Mouse (Mus musculus): ENCODE data around the gene Nap1l4.
"Not testable (repeated sequence)": the region's sequence is repeated elsewhere in the genome, so short reads cannot be mapped to it uniquely, and the experiment has no call there.

Gene Nap1l4

DNA sequence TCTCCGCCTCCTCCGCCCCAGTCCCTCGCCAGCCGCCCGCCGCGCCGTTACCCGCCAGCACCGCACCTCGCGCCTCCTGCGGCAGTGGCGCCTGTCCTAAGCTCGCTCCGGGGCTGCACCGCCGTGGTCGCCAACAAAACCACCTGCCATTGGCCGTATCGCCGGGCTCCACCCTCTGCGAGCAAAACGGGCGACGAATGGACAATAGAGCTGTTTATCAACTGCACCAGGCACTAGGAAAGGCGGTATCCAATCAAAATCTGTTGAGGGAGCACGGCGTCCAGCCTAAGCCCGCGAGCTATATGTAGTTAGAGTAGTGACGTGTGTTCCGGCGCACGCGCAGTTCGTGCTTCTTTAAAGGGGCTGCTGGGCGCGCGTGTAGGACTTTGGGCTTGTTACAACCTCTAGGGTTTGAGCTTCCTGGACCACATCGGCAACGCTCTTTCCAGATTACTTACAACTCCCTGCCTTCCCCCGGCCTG, at the start of gene Nap1l4:
TSS of gene Nap1l4 (minus strand) at position 131 of the 482 bp plus-strand sequence.
- DNase-seq: peak; percentile 98 to 99

DNA sequence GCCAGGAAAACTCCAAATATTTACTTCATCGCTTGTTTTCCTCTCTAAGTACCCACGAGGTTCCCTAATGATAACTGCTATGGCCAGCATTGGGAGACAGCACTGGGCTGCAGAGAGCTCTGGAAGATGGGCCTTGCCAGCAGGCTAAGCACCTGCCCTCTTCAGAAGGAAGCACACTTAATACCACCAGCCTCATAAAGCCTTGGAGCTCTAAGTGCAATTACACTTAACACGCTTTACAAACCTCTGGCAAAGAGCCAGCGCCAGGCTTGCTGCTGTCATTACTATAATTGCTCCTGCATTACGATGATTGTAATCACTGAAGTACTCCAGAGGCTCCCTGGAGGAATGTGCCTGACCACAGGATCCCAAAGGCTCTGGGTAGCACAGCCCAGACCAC, 46.0 kb upstream of the Nap1l4 start:
- DNase-seq: no peak

DNA sequence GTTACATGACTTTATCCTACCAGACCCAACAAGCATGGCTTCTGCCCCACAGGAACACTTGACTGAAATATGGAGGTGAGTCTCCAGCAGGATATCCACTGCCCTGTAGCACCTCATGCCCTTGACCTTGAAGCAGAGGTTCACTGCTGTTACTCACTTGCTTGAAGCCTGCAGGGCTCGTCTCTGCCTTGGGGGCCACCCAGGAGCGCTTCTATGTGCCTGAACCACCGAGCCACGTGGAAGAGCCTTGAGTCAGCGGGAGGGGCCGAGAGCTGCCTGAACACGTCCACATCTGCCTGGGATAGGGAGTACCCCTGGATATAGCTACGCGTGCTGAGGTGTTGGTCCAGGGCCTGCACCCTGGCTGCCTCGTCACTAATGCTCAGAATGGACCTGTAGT, 43.3 kb upstream of the Nap1l4 start:
- DNase-seq: no peak

DNA sequence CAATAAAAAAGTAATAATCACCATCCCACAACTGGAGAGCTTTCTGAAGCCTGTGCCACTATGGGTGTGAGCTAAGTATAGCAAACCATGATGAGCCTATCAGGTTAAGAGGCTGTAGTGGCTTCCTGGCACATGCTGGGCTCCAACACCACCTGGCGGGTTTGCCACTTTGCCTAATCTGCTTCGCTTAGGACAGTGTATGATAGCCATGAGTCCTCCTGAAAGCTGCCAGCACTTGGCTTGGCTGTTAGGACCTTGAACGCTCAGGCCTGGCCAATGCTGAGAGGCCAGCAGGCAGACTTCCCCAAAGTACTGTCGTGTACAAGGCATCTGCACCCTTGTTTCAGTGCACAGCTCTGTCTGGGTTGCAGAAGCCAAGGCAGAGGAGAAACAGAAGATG, 39.1 kb upstream of the Nap1l4 start:
- DNase-seq: no peak

DNA sequence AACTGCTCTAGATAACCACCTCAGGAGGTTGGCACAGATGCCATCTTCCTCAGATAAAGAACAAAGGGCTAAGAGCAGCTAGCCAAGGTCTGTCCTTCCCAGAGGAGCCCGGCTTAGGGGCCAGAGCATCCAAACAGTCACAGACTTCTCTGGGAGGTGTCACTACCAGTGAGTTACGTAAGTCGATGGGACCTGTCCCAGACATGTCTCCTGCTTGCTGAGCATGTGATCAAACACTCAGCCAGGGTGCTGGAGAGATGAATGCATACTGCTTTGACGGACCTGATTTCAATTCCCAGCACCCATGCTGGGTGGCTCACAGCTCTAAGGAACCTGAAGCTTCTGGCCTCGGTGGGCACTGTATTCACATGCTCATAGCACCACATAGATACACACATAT, 38.7 kb upstream of the Nap1l4 start:
- no peak for DNase-seq

DNA sequence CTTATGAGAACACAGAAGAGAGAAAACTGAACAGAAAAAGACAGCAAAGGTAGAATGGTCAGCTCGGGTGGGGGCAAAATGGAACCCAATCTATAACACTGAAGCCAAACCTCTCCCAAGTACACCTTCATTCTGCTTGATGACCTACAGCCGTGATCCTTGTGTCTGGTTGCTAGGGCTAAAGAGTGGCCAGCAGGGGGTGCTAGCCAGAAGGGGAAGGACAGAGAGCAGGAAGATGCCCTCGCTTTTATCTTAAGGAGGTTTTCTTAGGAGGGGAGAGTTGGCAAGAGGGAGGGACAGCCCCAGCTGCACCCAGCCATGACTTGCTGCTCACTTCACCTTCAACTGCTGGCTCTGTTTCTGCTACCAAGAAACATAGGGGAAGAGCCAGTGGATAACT, 35.0 kb upstream of the Nap1l4 start:
- DNase-seq: peak; percentile 56 to 63

DNA sequence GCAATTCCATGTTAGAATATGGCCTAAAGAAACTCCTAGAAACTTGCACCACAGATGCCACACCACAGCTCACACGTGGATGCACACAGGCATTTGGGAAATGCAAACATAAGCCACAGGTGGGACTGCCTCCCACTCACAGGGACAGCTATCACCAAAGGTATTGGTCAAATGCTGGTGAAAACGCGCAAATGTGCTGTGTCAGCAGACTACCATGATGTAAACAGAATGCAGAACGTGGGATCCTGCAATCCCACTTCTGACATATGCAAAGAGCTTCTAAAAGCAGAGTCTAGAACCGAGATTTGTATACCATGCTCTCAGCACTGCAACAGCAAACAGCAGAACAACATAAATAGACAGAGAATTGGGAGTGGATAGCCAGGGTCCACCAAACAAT, 34.1 kb upstream of the Nap1l4 start:
- DNase-seq: no peak

DNA sequence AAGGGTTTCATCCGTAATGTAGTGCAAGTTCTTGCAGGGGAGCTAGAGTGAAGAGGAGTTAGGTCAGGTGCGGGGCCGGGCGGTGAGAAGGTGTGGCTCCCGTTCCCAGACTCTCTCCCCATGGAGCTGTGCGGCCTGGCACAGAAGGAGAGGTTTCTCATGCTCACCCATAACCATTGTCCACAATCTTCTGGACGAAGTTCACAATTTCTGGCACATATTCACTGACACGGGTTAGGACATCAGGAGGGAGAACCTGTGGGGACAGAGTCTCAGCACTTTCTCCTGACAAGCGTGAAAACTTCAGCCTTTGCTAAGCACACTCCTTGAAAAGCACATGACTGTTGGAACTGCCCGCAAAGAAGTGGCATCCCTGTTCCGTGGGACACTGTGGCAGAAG, 26.8 kb upstream of the Nap1l4 start:
- DNase-seq: no peak

DNA sequence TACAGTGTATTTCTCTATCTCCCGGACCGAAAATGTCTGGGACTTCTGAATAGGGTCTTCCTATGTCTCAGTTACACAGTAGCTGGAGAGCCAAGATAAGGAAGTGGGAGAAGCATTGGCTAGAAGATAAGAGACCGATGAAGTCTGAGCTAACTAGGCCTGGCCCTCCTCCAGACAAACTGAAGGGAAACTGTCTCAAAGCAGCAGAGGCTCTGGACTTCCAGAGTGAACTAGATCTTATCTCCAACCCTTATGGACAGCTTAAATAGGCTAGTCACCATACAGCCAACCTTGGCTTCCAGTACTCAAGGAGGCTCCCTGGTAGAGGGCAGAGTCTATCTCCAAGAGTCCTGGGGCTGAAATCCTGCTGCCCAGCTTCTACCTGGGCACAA, 16.7 kb upstream of the Nap1l4 start:
- no peak for DNase-seq

DNA sequence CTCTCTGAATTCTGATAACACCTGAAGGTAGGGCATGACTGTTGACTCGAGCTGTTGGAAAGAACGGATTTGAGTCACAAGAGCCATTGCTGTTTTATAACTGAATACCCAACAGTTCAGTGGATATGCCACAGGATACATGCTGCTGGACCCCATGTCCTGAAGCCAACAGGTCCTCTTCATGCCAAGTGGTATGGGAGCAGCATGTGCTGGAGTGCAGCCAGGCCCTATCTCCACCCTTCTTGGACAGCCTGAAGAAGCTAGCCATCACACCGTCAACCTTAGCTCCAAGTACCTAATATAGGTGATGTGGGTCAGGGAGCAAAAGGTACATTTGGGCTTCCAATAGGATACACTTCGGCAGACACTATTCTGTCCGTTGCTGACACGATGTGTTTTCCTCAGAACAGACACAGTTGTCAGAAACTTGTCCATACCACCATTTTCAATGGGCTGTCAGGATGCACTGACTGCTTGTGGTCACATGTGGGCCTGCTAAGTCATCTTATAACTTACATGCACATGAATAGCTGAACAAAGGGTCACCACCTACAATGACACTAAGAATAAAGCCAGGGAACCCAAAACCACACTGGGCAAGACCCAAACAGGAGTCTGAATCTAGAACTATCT, 16.2 kb upstream of the Nap1l4 start:
- DNase-seq: no peak

DNA sequence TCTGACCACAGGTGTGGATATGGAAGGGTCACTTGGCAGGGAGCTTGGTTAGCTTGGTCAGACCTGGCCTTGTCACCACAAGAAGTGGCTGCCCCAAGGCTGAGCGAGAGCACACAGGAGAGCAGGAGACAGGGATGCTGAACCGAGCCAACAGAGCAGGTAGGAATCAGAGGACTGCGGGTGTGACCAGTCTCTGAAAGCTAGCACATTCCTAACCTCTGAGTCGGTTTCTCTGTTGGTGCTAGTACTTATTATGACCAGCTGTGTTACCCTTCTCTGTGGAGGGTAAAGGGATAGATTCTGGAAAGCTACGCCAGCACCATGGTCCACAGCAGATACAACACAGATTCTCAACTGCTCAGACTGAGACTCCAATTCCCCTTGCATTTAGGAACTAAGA, 14.9 kb upstream of the Nap1l4 start:
- DNase-seq: no peak

DNA sequence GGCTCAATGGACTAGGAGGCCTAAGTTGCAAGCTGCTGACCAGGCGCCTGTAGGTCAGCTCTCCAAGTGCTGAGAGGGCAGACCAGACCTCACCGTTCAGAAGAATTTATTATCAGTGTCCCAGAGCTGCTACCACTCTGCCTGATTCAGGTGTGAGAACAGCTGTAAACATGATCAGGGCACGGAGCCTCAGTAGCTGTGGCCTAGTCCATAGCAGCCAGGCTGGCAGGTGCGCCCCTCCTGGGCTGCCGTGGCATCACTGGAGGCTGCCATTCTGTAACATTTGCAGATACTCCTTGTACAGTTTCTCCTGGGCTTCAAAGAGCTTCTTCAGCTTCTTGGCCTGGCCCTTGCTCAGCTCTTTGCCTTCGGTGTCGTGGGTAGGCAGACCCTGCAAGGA, 8.7 kb upstream of the Nap1l4 start:
- DNase-seq: no peak

DNA sequence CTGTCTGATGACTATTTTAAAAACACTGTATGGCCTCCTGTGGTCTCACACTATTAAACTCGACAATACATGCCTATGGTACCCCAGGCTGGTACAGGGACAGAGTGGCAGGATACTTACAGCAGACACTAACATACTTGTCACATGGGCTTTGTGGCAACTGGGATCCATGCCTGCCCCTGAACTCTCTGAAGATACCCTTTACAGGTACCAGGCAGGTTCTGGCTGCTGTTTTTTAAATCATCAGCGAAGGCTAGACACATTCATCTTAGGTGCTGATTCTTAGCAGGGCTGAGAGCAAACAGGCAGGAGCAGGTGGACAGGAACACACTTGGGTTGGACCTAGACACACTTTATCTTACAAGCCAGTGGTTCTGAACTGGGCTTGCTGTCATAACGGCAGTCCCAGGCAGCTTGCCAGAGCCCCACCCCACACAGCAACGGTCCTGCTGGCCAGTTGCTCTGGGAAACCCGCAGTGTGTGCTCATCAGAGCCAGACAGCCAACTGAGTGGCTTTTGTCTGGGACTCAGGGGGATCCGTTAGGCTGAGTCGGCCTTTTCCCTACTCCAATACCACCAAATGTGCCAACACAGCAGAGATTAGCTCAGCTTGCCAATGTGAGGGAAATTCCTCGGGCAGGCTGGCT, 8.2 kb upstream of the Nap1l4 start:
- DNase-seq: peak; percentile 27 to 40

DNA sequence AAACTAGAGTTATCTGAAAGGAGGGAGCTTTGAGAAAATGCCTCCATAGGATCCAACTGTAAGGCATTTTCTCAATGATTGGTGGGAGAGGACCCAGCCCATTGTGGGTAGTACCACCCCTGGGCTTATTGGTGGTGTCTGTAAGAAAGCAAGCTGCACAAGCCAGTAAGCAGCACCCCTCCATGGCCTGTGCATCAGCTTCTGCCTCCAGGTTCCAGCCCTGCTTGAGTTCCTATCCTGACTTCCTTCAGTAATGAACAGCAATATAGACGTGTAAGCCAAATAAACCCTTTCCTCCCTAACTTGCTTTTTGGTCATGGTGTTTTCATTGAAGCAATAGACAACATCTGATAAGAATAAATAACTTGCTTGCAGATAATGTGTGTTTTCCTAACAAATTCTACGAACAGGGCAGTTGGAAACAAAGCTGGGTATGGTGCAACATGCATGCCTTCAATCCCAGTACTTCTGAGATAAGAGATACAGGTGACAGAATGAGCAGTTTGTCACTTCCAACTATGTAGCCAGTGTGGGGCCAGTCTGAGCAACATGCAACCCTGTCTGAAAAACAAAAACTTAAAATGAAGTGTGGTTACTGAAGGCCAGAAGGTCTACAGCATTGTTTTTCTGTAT, 798 bp upstream of the Nap1l4 start:
- DNase-seq: no peak

DNA sequence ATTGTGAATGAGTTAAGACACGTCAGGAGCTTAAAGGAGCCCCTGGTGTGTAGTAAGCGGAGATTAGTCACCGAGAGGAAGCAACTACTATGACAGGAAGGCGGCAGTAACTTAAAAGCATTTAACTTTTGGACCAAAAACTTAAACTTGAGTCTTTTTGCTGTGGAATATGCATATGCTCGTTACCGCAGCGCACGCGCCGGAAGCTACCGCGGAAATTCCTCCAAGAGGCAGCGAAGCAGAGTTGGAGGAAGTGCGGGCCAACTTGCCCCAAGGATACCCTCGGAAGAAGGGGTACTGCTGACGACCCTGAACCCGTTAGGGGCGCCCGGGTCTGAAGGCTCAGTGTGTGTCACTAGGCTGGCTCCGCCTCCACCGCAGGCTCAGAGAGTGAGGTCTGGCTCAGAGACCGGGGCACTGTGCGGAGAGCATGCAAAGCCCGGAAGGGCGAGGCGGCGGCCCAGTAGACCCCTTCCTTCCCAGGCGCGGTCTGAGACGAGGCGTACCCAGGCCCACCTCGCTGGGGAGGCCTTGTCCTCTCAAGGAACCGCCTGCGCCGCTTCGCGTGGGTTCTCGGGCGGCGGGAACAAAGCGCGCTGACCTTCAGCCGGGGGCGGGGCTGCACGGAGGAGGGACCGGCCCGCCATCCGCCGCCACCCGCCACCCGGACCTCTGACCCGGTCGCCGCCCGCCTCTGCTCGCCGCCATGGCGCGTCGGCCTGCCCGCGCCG, 510 bp downstream of the Nap1l4 start:
- no peak for DNase-seq

DNA sequence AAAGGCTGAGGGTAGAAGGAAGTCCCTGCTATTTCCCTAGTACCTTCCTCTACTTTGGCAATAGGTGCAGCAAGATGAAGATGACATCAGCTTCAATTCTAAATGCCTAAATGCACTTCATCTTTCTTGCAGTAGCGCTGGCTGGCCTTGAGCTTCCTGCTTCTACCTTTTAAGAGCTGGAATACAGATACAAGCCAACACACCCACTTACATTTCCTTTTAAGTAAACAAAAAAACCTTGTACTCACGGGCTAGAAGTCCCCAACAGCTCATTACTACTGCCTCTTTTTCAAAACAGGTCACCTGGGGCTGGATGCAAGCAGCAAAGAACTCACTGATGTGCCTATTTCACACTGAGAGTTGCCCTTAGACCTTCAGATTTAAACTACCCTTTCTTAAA, 2.4 kb downstream of the Nap1l4 start:
- DNase-seq: no peak

DNA sequence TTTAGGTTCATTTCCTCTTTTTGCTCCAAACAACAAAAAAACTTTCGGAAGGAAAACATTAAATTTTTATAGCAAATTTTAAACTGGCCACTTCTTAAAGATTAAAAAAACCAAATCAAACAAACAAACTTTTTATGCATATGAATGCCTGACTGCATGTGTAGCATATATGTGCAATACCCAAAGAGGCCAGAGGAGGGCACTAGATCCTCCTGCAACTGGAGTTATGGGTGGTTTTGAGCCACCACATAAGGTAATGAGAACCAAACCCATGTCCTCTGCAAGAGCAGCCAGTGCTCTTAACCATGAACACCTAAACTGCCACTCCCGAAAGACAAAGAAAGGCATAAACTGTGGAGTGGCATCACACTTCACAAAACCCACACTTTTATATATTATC, 4.5 kb downstream of the Nap1l4 start:
- peak in 1 of 2 experiments; percentile 18 for DNase-seq

DNA sequence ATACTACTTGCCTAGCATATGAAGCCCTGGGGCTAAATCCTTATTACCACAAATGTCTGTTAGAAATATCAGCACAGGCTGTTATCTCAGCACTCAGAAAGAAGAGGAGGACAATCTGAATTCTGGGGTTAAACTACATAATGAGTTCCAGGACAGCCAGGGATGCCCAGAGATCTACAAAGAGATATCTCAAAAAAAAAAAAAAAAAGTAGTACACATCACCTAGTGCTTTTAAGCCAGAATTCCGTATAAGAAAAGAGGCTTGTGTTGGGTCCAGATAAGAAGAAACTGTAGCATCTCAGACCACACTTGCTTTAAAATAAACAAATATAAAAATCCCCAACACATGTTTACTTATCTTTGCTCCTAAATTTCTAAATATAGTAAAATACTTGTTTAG, 10.2 kb downstream of the Nap1l4 start:
- no peak for DNase-seq

DNA sequence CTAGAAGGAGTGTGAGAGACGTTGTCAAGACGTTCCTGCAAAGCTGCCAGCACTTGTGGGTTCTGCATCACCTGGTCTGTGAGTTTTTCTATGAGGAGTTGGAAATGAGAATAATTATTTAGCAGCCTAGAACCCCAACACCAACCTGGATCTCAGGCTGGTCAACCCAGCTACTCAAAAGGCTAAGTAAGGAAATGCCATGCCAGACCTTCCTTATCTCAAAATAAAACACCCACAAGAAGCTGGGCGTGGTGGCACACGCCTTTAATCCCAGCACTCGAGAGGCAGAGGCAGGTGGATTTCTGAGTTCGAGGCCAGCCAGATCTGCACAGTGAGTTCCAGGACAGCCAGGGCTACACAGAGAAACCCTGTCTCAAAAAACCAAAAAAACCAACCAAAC, 10.7 kb downstream of the Nap1l4 start:
- DNase-seq: not testable (repeated sequence)

DNA sequence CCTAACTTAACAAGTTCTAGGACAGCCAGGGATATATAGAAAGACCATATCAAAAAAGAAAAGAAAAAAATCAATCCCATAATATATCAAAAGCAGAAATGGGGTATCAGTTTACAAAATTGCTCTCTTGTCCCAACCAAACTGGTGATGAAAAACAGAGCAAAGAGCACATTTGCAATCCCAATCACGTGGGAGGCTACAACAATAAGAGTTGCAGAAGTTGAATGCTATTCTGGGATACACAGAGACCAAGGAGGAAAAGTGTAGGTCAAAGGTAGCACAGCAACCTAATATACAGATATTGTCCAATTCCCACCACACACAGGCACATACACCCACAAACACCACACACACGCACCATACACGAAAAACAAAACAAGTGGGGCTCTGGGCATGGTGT, 12.7 kb downstream of the Nap1l4 start:
- DNase-seq: no peak

DNA sequence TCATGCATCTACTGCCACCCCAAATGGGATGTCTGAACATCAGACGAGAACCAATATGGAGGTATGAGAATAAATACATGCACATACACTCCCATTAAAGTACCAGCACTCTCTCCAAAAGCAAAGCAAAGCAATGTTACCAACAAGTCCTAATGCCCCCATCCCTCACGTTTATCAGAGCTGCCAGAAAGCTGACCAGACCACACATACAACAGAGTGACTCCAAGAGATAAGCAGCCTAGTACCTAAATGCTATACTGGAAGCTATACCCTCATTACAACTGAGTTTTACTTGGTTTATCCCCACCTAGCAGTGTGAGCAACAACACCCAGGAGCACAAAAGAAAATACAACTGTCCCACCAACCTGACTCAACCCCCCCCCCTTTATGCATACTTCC, 15.6 kb downstream of the Nap1l4 start:
- no peak for DNase-seq

DNA sequence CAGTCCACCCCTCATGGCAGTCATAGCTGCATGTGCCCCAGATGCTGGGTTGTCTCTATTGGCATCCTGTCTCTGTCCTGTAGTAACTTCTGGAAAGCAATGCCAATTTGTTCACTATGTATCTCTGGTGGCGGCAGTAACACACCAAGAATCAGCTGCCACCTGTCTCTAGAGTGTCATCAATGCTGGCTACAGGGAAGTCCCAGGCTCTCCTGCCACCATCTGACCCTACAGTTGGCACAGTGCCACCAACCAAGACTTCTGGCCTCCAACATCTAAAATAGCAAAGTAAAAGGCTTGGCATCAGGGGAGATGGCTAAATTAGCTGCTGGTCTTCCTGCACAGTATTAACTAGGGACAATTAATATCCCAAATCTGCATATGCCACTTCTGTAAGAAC, 16.5 kb downstream of the Nap1l4 start:
- DNase-seq: no peak

DNA sequence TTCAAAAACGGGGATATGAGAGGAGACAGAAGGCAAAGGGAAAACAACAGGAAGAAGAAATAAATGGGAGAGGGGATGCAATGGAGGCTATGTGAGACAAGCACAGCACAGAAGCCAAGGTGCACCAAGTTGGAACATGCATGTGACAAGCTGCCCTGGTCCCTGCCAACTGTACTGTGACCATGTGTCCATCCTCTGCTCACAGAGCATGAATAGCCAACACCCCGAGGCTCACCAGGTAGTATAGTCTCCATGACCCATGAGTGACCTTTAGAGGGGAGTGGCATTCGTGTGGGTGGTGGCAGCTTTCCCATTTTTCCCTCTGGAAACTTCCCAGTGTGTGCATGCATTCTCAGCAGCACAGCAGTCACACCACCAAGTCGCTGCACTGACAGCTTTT, 29.6 kb downstream of the Nap1l4 start:
- DNase-seq: no peak

DNA sequence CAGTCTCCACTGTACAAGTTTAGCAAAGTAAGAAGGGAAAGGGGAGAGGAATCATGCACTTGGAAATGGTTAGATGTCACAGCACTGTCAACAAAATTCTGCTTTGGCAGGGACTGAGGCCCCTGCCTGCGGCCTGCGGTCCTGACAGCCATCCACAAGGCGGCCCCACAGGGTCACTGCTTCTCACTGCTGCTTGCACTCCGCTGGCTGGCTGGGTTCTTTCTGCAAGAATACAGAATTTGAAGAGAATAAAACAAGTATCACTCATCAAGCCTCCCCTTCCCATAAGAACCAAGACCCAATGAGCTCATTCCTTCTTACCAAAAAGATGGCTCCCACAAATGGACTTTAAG, 34.5 kb downstream of the Nap1l4 start:
- no peak for DNase-seq
